Mouse (Mus musculus): ENCODE data around the gene Agpat1. TPM values are rescaled to one million over a fixed set of nuclear protein-coding genes. Genes with fewer than 3 reads are reported as not detected.
A peak's percentile ranks its signal among the peaks of the same experiment; 100 is the strongest.

Agpat1 gene
- polyA plus RNA-seq (2015; fragmentation: Nextera tagmentation; extraction: Ambion mirVana), result 52.1 and 56.0 TPM in 2 replicates

DNA sequence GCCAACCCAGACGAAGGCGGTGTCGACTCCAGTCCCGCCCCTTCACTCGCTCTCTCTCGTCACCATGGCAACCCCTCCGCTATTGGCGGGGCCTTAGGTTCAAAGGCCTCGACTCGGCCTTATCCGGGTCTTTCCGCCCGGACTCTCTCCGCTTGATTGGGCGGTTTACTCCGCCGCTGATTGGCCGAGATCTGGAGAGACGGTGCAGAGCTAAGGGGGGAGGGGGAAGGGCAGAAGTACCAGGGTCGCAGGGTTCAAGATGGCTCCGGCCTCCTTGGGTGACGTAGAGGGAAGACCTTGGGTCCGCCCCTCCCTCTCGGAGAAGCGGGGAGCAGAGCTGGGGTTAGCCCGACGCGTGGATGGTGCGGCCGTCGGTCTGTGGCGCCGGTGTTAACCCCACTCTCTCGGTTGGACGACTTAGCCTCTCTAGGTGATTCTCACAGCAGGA is at the start of gene Agpat1:
Gene Agpat1 (plus strand): TSS at position 202 of the 448 bp plus-strand sequence.
- WGBS, result 0% methylated on average over 34 of the region's 35 CpGs
- Histone ChIP-seq H3K9ac (ENCODE audit: low read length) (peak within 1 kb of the TSS; percentile 96), H3K36me3 (ENCODE audit: control insufficient read depth, insufficient read depth, low read length) (peaks cover 11% of the 10 kb centered on the region), H3K9me3 (ENCODE audit: control insufficient read depth, low read length) (no peaks in the 10 kb centered on the region), H3K4me1 (replicated peaks; ENCODE audit: control insufficient read depth, insufficient read depth, low read length) (peaks cover 32% of the 10 kb centered on the region), H3K27me3 (ENCODE audit: control insufficient read depth, insufficient read depth, low read depth, low read length) (no peaks in the 10 kb centered on the region), H3K4me2 (ENCODE audit: low read depth, low read length) (peak within 1 kb of the TSS; percentile 88), H3K27ac (ENCODE audit: low read length) (peak within 1 kb of the TSS; percentile 91), H3K4me3 (ENCODE audit: low read length) (peak within 1 kb of the TSS; percentile 88)
- peak; percentile 90 for ATAC-seq (ENCODE audit: low read depth)

- no peaks in the 10 kb centered on the region for H3K36me3 ChIP-seq (ENCODE audit: control insufficient read depth, insufficient read depth, low read length)
Observed at GRCm38 (mm10) chr17:34555483-34555882, 48.6 kb upstream of the Agpat1 start.

GRCm38 (mm10) chr17:34556406-34556805 is 47.7 kb upstream of the Agpat1 start:
- no peak overlapping the region for H3K27ac ChIP-seq (ENCODE audit: low read length)
- no peak overlapping the region for H3K9ac ChIP-seq (ENCODE audit: low read length)
- H3K4me1 ChIP-seq (replicated peaks; ENCODE audit: control insufficient read depth, insufficient read depth, low read length), result no peaks in the 10 kb centered on the region
- WGBS, result 75% methylated on average over 8 of the region's 8 CpGs
- H3K4me3 ChIP-seq (ENCODE audit: low read length), result no peak overlapping the region
- H3K9me3 ChIP-seq (ENCODE audit: control insufficient read depth, low read length), result no peaks in the 10 kb centered on the region
- ATAC-seq (ENCODE audit: low read depth), result no peak
- no peak overlapping the region for H3K4me2 ChIP-seq (ENCODE audit: low read depth, low read length)
- H3K36me3 ChIP-seq (ENCODE audit: control insufficient read depth, insufficient read depth, low read length), result no peaks in the 10 kb centered on the region
- H3K27me3 ChIP-seq (ENCODE audit: control insufficient read depth, insufficient read depth, low read depth, low read length), result no peaks in the 10 kb centered on the region

More at GRCm38 (mm10) chr17:34555483-34555882, 48.6 kb upstream of the Agpat1 start:
- no peak overlapping the region for H3K4me2 ChIP-seq (ENCODE audit: low read depth, low read length)
- no peaks in the 10 kb centered on the region for H3K9me3 ChIP-seq (ENCODE audit: control insufficient read depth, low read length)
- no peak overlapping the region for H3K27ac ChIP-seq (ENCODE audit: low read length)
- H3K27me3 ChIP-seq (ENCODE audit: control insufficient read depth, insufficient read depth, low read depth, low read length), result no peaks in the 10 kb centered on the region
- H3K4me1 ChIP-seq (replicated peaks; ENCODE audit: control insufficient read depth, insufficient read depth, low read length), result no peaks in the 10 kb centered on the region
- no peak overlapping the region for H3K4me3 ChIP-seq (ENCODE audit: low read length)
- 13% methylated on average over 5 of the region's 5 CpGs for WGBS
- H3K9ac ChIP-seq (ENCODE audit: low read length), result no peak overlapping the region
- peak; percentile 38; the same call in 1 of the 2 replicates for ATAC-seq (ENCODE audit: low read depth)

DNA sequence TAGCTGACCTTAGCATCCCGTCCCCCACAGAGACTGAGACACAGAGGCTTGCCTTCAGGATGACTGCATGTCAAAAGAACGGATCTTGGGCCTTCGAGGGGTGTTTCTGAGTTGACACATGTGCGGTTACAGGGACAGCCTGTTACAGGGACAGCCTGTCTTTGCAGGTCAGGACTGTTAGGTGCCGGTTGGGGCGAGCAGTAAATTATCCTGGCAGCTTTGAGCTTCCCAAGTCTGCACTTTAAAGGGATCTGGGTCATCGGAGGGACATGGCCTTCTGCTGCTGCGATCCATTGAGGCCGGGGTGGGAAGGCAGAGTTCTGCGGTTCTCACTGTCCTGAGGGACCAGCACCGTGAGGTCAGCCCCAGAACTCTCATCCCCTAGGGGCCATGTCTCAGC is 46.7 kb upstream of the Agpat1 start:
- Histone ChIP-seq H3K9ac (ENCODE audit: low read length) (no peak overlapping the region), H3K27ac (ENCODE audit: low read length) (no peak overlapping the region), H3K4me3 (ENCODE audit: low read length) (no peak overlapping the region), H3K36me3 (ENCODE audit: control insufficient read depth, insufficient read depth, low read length) (no peaks in the 10 kb centered on the region), H3K4me1 (replicated peaks; ENCODE audit: control insufficient read depth, insufficient read depth, low read length) (no peaks in the 10 kb centered on the region), H3K4me2 (ENCODE audit: low read depth, low read length) (no peak overlapping the region), H3K9me3 (ENCODE audit: control insufficient read depth, low read length) (no peaks in the 10 kb centered on the region), H3K27me3 (ENCODE audit: control insufficient read depth, insufficient read depth, low read depth, low read length) (no peaks in the 10 kb centered on the region)
- WGBS, result 70% methylated on average over 11 of the region's 11 CpGs
- ATAC-seq (ENCODE audit: low read depth), result no peak

GRCm38 (mm10) chr17:34559116-34559515 is 44.9 kb upstream of the Agpat1 start:
- Histone ChIP-seq H3K9ac (ENCODE audit: low read length) (no peak overlapping the region), H3K27me3 (ENCODE audit: control insufficient read depth, insufficient read depth, low read depth, low read length) (no peaks in the 10 kb centered on the region), H3K36me3 (ENCODE audit: control insufficient read depth, insufficient read depth, low read length) (no peaks in the 10 kb centered on the region), H3K4me2 (ENCODE audit: low read depth, low read length) (no peak overlapping the region), H3K9me3 (ENCODE audit: control insufficient read depth, low read length) (no peaks in the 10 kb centered on the region), H3K4me3 (ENCODE audit: low read length) (no peak overlapping the region), H3K27ac (ENCODE audit: low read length) (0 out of 2 replicates have a peak overlapping the region, but pooled peaks have one; percentile 3), H3K4me1 (replicated peaks; ENCODE audit: control insufficient read depth, insufficient read depth, low read length) (peaks cover 4% of the 10 kb centered on the region; the same call in 1 of the 2 replicates)
- no peak for ATAC-seq (ENCODE audit: low read depth)
- WGBS, result 68% methylated on average over 7 of the region's 7 CpGs

- H3K4me2 ChIP-seq (ENCODE audit: low read depth, low read length), result no peak overlapping the region
- WGBS, result 25% methylated on average over 15 of the region's 15 CpGs
- no peak overlapping the region for H3K27ac ChIP-seq (ENCODE audit: low read length)
- H3K27me3 ChIP-seq (ENCODE audit: control insufficient read depth, insufficient read depth, low read depth, low read length), result no peaks in the 10 kb centered on the region
- ATAC-seq (ENCODE audit: low read depth), result no peak
- H3K9ac ChIP-seq (ENCODE audit: low read length), result no peak overlapping the region
- H3K4me3 ChIP-seq (ENCODE audit: low read length), result no peak overlapping the region
- peaks cover 7% of the 10 kb centered on the region for H3K4me1 ChIP-seq (replicated peaks; ENCODE audit: control insufficient read depth, insufficient read depth, low read length)
- no peaks in the 10 kb centered on the region for H3K36me3 ChIP-seq (ENCODE audit: control insufficient read depth, insufficient read depth, low read length)
- H3K9me3 ChIP-seq (ENCODE audit: control insufficient read depth, low read length), result no peaks in the 10 kb centered on the region
Observed at GRCm38 (mm10) chr17:34559895-34560294, 44.2 kb upstream of the Agpat1 start.

DNA sequence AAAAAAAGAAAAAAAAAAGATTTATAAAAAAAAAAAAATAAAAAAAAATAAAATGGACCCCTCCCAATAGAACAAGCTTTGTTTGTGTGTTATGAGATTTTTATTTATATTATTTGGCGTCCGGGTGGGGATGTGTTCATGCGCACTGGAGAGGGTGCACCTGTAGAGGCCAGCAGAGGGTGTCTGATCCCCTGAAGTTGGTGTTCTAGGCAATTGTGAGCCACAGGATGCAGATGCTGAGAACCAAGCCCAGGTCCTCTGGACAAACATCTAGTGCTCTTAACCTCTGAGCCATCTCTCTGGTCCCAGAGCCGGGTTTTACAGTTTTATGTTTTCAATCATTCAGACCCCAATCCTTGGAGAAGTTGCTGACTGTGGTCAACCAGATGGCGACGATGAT is 43.6 kb upstream of the Agpat1 start:
- Histone ChIP-seq H3K9ac (ENCODE audit: low read length) (no peak overlapping the region), H3K36me3 (ENCODE audit: control insufficient read depth, insufficient read depth, low read length) (no peaks in the 10 kb centered on the region), H3K9me3 (ENCODE audit: control insufficient read depth, low read length) (no peaks in the 10 kb centered on the region), H3K4me1 (replicated peaks; ENCODE audit: control insufficient read depth, insufficient read depth, low read length) (peaks cover 8% of the 10 kb centered on the region), H3K4me2 (ENCODE audit: low read depth, low read length) (no peak overlapping the region), H3K4me3 (ENCODE audit: low read length) (no peak overlapping the region), H3K27me3 (ENCODE audit: control insufficient read depth, insufficient read depth, low read depth, low read length) (no peaks in the 10 kb centered on the region), H3K27ac (ENCODE audit: low read length) (no peak overlapping the region)
- no peak for ATAC-seq (ENCODE audit: low read depth)
- 86% methylated on average over 6 of the region's 6 CpGs for WGBS

DNA sequence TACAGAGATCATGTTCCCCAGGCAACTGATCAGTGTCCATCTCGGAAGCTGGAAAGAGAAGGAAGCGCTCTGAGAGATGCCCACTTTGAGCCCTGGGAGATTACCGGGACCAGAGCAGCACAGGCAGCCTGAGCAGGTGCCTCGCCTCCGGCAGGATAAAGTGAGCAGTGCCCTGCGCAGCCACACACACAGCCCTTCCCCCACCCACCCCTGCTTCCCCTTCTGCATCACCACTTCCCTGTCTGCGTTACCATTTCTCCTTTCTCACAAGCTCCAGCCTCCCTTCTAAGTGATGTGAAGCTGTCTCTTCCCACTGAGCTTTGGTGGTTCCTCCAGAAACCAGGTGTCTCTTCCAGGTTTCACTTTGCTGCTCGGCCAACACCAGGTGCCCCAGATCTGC is 42.9 kb upstream of the Agpat1 start:
- H3K27ac ChIP-seq (ENCODE audit: low read length), result peak overlapping the region; percentile 63
- no peak overlapping the region for H3K9ac ChIP-seq (ENCODE audit: low read length)
- ATAC-seq (ENCODE audit: low read depth), result no peak
- H3K4me2 ChIP-seq (ENCODE audit: low read depth, low read length), result peak overlapping the region; percentile 16; the same call in 1 of the 2 replicates
- H3K4me3 ChIP-seq (ENCODE audit: low read length), result no peak overlapping the region
- no peaks in the 10 kb centered on the region for H3K27me3 ChIP-seq (ENCODE audit: control insufficient read depth, insufficient read depth, low read depth, low read length)
- 39% methylated on average over 8 of the region's 8 CpGs for WGBS
- peaks cover 10% of the 10 kb centered on the region for H3K4me1 ChIP-seq (replicated peaks; ENCODE audit: control insufficient read depth, insufficient read depth, low read length)
- H3K36me3 ChIP-seq (ENCODE audit: control insufficient read depth, insufficient read depth, low read length), result no peaks in the 10 kb centered on the region
- no peaks in the 10 kb centered on the region for H3K9me3 ChIP-seq (ENCODE audit: control insufficient read depth, low read length)

DNA sequence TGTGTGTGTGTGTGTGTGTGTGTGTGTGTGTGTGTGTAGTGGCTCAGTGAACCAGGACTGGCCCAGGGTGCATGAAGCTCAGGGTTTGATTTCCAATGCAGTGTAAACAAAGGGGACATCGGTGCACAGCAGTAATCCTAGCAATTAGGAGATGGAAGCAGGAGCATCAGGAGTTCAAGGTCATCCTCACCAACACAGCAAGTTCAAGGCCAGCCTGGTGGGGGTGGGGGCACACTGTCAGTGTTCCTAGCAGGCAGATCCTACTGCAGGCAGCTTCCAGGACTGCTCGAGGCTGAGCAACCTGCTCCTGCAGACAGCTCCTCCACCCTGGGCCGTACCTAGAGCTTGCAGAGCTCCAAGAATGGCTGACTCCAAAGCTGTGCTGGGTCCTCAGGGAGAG is 41.5 kb upstream of the Agpat1 start:
- Histone ChIP-seq H3K4me1 (replicated peaks; ENCODE audit: control insufficient read depth, insufficient read depth, low read length) (peaks cover 10% of the 10 kb centered on the region), H3K36me3 (ENCODE audit: control insufficient read depth, insufficient read depth, low read length) (no peaks in the 10 kb centered on the region), H3K4me3 (ENCODE audit: low read length) (no peak overlapping the region), H3K27ac (ENCODE audit: low read length) (no peak overlapping the region), H3K9me3 (ENCODE audit: control insufficient read depth, low read length) (no peaks in the 10 kb centered on the region), H3K4me2 (ENCODE audit: low read depth, low read length) (no peak overlapping the region), H3K9ac (ENCODE audit: low read length) (no peak overlapping the region), H3K27me3 (ENCODE audit: control insufficient read depth, insufficient read depth, low read depth, low read length) (no peaks in the 10 kb centered on the region)
- ATAC-seq (ENCODE audit: low read depth), result no peak
- WGBS, result 42% methylated on average over 3 of the region's 3 CpGs

GRCm38 (mm10) chr17:34563354-34563753 is 40.7 kb upstream of the Agpat1 start:
- 59% methylated on average over 11 of the region's 11 CpGs for whole genome bisulfite sequencing
- H3K27ac ChIP-seq (ENCODE audit: low read length), result no peak overlapping the region
- no peak for ATAC-seq (ENCODE audit: low read depth)

More at GRCm38 (mm10) chr17:34563354-34563753, 40.7 kb upstream of the Agpat1 start:
- no peaks in the 10 kb centered on the region for H3K9me3 ChIP-seq (ENCODE audit: control insufficient read depth, low read length)
- peaks cover 10% of the 10 kb centered on the region for H3K4me1 ChIP-seq (replicated peaks; ENCODE audit: control insufficient read depth, insufficient read depth, low read length)
- H3K4me3 ChIP-seq (ENCODE audit: low read length), result no peak overlapping the region
- H3K27me3 ChIP-seq (ENCODE audit: control insufficient read depth, insufficient read depth, low read depth, low read length), result no peaks in the 10 kb centered on the region
- no peaks in the 10 kb centered on the region for H3K36me3 ChIP-seq (ENCODE audit: control insufficient read depth, insufficient read depth, low read length)
- H3K4me2 ChIP-seq (ENCODE audit: low read depth, low read length), result no peak overlapping the region
- no peak overlapping the region for H3K9ac ChIP-seq (ENCODE audit: low read length)

Data from lung, embryonic 16.5 days (tissue).